Mouse (Mus musculus): ENCODE measurements at regions not wholly inside any gene's neighbourhood (a gene's known extent, or its start where the extent isn't known, plus 50 kb on each side); places are given as distances from the start of the nearest gene placed in this dataset.
A peak's percentile ranks its signal among the peaks of the same experiment; 100 is the strongest.

- DNase-seq, result no peak
These were observed 99.1 kb downstream of the Hes1 start for GRCm38 (mm10) chr16:30163303-30163702.

GRCm38 (mm10) chr16:30165667-30166180 is 101.5 kb downstream of the Hes1 start:
- DNase-seq, result no peak

GRCm38 (mm10) chr16:30171381-30172079 is 95.8 kb downstream of the Cpn2 start:
- peak; percentile 42 to 44 for DNase-seq

- DNase-seq, result no peak
These were observed 95.1 kb downstream of the Cpn2 start for GRCm38 (mm10) chr16:30172136-30172731.

GRCm38 (mm10) chr16:30172798-30173202 is 94.5 kb downstream of the Cpn2 start:
- DNase-seq, result no peak

GRCm38 (mm10) chr16:30173953-30174874 is 93.1 kb downstream of the Cpn2 start:
- no peak for DNase-seq

GRCm38 (mm10) chr16:30176306-30176705 is 91.0 kb downstream of the Cpn2 start:
- no peak for DNase-seq

- DNase-seq, result no peak
These were observed 89.5 kb downstream of the Cpn2 start for GRCm38 (mm10) chr16:30177769-30178168.

- DNase-seq, result no peak
These were observed 88.7 kb downstream of the Cpn2 start for GRCm38 (mm10) chr16:30178596-30178995.

- no peak for DNase-seq
These were observed 87.8 kb downstream of the Cpn2 start for GRCm38 (mm10) chr16:30179504-30179976.

GRCm38 (mm10) chr16:30181116-30181515 is 86.2 kb downstream of the Cpn2 start:
- no peak for DNase-seq

- no peak for DNase-seq
These were observed 82.6 kb downstream of the Cpn2 start for GRCm38 (mm10) chr16:30184591-30185265.

GRCm38 (mm10) chr16:30185707-30186106 is 81.6 kb downstream of the Cpn2 start:
- DNase-seq, result no peak

GRCm38 (mm10) chr16:30186201-30186700 is 81.0 kb downstream of the Cpn2 start:
- DNase-seq, result no peak

- no peak for DNase-seq
These were observed 80.5 kb downstream of the Cpn2 start for GRCm38 (mm10) chr16:30186701-30187270.

GRCm38 (mm10) chr16:30187400-30187799 is 79.9 kb downstream of the Cpn2 start:
- no peak for DNase-seq

GRCm38 (mm10) chr16:30187907-30188414 is 79.3 kb downstream of the Cpn2 start:
- peak; percentile 90 to 91 for DNase-seq

GRCm38 (mm10) chr16:30188769-30189430 is 78.4 kb downstream of the Cpn2 start:
- peak; percentile 64 to 66 for DNase-seq

- DNase-seq, result no peak
These were observed 76.9 kb downstream of the Cpn2 start for GRCm38 (mm10) chr16:30190351-30190750.

GRCm38 (mm10) chr16:30190935-30191514 is 76.3 kb downstream of the Cpn2 start:
- no peak for DNase-seq

Measured in cerebellum, postnatal 36 days (tissue).